Mouse (Mus musculus): ENCODE results near the gene Psat1. TPM values are rescaled to one million over a fixed set of nuclear protein-coding genes. Genes with fewer than 3 reads are reported as not detected.
A peak's percentile ranks its signal among the peaks of the same experiment; 100 is the strongest.

Gene Psat1
- 100 to 1,000 TPM; 100 to 110 TPM for total RNA-seq (2021)
- long read RNA-seq, experiment 1, transcript Psat1-201 (9 exons, 2,617 nt): major isoform, 180 of 191 reads
- long read RNA-seq, experiment 1, partial matches to known transcripts: 1 of 191 reads
- long read RNA-seq, experiment 1, other reads (novel, unspliced or antisense): 6 of 191 reads
- long read RNA-seq, experiment 2, transcript Psat1-201 (9 exons, 2,617 nt): major isoform, 135 of 150 reads
- long read RNA-seq, experiment 2, partial matches to known transcripts: 4 of 150 reads
- long read RNA-seq, experiment 2, other reads (novel, unspliced or antisense): 5 of 150 reads

DNA sequence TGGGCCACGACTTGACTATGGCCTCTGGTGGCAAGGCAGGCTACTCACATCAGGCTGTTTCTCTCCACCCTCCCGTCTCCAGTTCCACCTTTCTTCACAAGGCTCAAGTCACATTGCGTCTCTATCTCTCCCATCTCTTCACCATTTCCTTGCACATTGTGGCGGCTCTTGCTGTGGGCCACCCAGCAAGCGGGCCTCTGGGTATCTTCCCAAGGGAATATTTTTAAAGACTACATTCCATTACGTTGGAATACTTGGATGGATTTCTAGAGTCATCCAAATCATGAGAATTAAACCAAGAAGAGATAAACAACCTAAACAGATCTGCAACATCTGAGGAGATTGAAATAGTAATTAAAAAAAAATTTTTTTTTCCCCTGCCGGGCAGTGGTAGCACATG is at the start of gene Psat1:
TSS of gene Psat1 (minus strand) at position 101 of the 400 bp plus-strand sequence.
- DNase-seq (ENCODE audit: low spot score in 2 of 2): no peak
- intact Hi-C loops (cut with DNase I): no loop called here

DNA sequence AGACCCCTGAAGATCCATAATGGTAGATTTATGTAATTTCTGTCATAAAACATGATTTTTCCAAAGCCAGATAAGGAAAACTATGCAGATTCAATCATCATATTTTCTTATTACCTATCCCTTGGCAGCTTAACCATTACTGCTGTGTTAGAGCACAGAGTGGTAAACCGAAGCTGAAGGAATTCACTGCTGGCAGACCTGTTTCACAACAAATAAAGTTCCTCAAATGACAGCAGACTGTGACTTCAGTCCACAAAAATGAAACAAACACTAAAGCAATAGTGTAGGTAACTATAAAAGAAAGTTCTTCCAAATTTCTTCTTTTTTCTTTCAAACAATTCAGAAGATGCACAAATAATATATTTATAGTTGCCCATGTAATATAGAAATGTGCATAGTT is 43.0 kb upstream of the Psat1 start:
- no peak for DNase-seq (ENCODE audit: low spot score in 2 of 2)
- intact Hi-C loops (cut with DNase I): no loop called here

DNA sequence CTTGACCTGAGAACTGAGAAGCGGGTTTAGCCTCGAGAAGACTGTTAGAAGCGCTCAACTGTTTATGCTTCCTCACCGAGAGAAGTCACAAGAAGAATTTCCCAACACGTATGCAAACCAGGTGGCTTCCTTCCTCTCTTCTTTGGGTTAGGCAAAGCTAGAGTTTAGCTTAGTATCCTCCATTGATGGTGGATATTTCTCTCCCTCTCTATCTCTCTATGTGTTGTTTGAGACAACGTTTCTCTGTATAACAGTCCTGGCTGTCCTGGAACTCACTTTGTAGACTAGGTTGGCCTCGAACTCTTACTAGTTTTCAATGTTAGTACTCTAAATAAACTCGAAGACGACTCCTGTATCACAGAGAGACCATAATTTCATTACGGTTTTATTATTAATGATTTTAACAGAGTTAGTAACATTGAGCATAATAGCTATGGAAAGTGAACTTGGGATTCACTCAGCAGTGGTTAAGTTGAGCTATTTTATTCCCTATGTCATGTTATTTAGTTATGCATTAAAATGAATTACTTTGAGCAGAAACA is 38.1 kb upstream of the Psat1 start:
- intact Hi-C loops (cut with DNase I): loop anchor here (10.0 kb wide), 1 partner anchor 2000 kb away; no protein-coding TSS in a partner anchor
- no peak for DNase-seq (ENCODE audit: low spot score in 2 of 2)

DNA sequence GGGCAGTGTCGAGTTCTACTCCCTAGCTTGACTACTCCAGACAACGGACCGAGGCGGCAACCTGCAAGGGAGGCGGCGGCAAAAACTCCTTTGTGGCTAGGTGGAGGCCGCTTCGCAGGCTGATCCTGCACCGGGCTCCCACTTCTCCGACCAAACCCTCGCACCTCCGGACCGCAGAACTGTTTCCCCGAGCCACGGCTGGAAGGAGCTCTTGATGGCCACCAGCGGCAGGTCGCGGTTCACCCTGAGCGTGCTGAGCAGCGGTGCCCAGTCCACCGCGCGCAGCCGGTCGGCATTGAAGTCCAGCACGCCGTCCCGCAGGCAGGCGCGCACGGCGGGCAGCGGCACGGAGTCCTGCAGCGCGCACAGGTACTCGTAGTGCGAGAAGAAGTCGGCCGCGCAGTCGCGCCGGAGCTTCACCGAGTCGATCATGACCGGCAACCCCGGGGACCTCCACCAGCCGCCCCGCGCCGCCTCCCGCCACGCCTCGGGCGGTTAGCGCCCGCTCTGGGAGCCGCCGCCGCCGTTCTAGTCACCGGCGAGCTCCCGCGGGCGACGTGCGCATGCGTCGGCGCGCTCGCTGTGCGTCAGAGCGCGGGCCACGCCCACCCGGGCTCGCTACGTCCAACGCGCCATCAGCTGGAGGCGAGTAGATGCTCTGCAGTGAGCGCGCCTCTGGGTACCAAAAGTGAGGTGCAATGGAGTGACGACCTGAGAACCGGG is 37.5 kb upstream of the Psat1 start, which contains the start of gene Cep78:
TSS of gene Cep78 (minus strand) at position 541 of the 723 bp plus-strand sequence.
- DNase-seq (ENCODE audit: low spot score in 2 of 2): peak; percentile 93 to 94
- intact Hi-C loops (cut with DNase I): loop anchor here (10.0 kb wide), 1 partner anchor 2000 kb away; no protein-coding TSS in a partner anchor

DNA sequence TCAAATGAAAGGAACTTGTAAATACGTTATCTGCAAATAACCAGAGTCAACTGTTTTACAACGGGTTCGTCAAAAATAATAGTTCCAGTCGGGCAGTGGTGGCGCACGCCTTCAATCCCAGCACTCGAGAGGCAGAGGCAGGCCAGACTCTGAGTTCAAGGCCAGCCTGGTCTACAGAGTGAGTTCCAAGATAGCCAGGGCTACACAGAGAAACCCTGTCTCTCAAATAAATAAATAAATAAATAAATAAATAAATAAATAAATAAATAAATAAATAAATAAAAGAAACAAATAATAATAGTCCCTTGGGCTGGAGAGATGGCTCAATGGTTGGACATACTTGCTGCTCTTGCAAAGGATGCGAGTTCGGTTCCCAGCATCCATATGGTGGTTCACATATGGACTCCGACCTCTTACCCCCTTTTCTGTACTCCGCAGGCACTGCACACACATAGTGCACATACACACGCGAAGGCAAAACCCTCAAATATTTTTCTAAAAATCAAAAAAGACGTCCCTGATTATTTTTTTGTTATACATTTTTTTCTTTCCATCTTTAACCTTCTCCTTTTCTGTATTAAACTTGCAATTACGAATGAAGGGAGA is 36.7 kb upstream of the Psat1 start:
- intact Hi-C loops (cut with DNase I): loop anchor here (10.0 kb wide), 1 partner anchor 1999 kb away; no protein-coding TSS in a partner anchor
- no peak for DNase-seq (ENCODE audit: low spot score in 2 of 2)

DNA sequence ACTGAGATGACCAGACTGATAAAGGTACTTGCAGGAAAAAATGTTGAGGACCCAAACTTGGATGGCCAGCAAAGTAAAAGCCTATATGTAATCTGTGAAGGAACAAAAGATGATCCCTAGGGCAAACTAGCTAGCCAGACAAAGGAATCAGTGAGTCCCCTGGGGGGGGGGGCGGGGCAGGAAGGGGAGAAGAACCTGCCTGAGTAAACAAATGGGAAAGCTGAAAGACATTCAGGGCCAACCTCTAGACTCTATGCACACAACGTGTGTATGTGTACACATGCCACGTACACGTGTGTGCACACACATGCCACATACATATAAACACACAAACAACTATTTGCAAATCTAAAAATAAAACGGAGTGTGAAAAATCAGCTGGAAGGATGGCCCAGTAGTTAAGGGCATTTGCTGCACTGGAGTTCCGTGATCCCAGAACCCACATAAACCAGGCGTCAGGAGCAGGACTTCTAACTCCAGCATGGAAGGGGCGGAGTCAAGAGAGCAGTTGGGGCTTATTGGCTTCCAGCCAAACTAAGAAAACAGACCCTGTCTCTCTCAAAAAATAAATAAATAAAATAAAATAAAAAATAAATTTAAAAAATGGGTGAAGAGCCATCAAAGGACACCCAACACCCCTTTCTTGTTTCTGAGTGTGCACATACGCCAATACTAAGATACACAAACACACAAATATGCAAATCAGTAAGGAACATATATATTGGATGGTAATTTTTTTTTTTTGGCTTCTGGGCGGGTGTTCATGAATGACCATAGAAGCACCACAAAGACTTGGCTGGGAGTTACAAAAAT is 36.0 kb upstream of the Psat1 start:
- DNase-seq (ENCODE audit: low spot score in 2 of 2): no peak
- intact Hi-C loops (cut with DNase I): loop anchor here (10.0 kb wide), 1 partner anchor 1998 kb away; no protein-coding TSS in a partner anchor

DNA sequence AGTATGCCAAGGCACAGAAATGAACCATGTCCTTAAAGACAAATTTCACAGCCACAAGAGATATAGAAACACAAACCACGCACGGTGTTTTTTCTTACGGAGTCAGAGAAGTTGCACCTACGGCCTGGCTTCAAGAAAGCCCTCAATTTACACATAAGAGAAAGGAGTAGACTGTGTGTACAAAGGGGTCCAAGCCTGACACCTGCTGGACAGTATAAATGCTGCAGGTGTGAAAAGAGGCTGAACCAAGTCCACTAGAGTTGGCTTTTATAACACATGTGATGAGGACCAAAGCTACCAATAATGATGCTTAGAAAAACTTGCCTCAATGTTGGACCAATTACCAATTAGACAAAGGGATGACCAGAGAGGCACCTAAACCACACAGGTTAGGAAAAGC is 34.7 kb upstream of the Psat1 start:
- DNase-seq (ENCODE audit: low spot score in 2 of 2): peak; percentile 66 to 79
- intact Hi-C loops (cut with DNase I): loop anchor here (10.0 kb wide), 1 partner anchor 1997 kb away; no protein-coding TSS in a partner anchor

DNA sequence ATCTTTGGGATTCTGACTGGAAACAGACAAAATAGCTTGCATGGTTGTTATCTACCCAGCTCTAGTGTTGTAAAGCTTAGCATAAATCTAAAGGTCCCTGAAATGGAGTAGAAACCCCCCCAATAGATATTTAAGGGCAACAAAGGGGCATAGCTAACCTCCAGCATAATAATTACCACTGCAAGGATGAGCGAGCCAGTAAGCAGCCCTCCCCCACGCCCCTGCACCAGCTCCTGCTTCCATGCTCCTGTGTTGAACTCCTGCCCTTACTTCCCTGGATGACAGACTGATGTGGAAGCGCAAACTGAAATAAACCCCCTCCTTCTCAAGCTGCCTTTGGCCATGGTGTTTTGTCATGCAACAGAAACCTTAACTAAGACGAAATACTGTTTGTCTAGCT is 26.2 kb upstream of the Psat1 start:
- intact Hi-C loops (cut with DNase I): no loop called here
- DNase-seq (ENCODE audit: low spot score in 2 of 2): no peak

DNA sequence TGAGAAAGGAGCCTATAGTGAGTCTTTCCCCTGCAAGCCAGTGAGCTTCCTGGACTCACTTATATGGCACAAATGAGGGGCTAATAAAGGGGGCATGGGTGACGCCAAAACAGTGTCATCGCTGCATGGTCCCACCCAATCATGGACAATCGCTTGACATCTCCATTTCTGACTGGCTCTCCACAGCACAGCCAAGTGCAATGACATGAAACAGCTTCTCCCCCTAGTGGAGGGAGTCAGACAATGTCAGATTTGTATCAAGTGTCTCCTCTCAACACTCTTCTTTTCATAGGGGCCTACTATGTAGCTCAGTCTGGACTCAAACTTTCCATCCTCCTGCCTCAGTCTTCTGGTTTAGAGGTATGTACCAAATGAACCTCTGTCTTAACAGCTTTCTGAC is 17.9 kb upstream of the Psat1 start:
- peak; percentile 53 to 59 for DNase-seq (ENCODE audit: low spot score in 2 of 2)
- intact Hi-C loops (cut with DNase I): no loop called here

DNA sequence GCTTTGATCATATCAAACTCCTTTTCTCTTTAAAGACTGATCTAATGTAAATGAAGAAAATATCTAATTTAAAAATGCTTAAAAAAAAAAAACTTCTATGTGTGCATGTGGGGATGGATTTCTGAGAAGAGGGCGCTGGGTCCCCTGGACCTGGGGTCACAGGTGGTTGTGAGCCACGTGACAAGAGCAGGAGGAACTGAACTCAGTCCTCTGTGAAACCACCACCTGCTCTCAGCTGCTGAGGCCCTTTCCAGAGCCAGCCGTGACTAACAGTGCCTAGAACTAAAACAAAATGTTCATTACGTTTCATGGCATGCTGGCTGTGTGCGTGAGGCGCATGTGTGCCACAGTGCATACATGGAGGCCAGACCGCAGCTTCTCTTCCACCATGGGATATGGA is 17.4 kb upstream of the Psat1 start:
- intact Hi-C loops (cut with DNase I): no loop called here
- DNase-seq (ENCODE audit: low spot score in 2 of 2): no peak

DNA sequence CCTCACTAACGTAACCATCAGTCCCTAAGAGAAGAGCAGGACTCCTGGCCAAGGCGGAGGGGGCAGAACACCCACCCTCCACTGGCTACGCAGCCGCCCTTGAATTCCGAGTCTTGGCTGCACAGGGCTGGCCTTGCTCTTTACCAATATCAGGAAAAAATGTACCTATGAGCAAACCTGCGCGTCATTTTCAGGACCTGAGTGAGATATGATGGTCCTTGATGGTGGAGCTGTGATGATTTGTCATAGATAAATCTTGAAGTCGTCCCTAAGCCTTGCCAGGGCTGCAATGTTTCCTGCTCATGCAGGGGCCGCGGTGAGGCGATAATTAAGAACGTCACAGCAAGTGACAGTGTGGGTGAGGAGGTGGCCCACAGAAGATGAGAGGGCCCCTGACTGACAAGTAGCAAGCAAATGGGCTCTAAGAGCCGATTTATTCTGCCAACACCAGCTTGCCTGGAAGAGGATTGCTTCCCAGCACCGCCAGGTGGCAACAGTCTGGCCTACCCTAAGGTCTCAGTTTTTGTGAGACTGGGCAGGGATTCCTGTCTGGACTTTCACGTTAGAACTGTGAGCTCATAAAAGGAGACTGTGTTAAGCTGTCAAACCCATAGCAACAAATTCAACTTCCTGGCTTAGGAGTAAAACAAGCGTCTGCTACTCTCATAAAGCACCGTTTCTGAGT is 16.0 kb upstream of the Psat1 start:
- intact Hi-C loops (cut with DNase I): no loop called here
- no peak for DNase-seq (ENCODE audit: low spot score in 2 of 2)

DNA sequence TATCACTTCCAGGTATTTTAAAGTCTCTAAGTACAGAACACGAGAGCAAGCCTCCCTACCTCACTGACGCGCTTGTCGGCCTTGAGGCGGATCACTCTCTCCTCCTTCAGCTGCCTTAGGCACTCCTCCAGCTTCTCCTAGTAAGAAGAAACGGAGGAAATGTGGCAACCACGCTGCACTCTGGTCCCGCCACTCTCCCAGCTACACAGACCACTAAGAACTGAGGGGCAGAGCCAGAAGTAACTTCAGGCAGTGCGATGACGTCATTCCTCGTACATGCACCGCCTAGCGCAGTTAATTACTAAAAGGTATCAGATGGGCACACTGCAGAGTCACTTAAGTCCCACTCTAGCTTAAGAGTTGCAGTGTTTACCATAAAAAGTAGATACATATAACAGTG is 15.2 kb upstream of the Psat1 start:
- no peak for DNase-seq (ENCODE audit: low spot score in 2 of 2)
- intact Hi-C loops (cut with DNase I): no loop called here

DNA sequence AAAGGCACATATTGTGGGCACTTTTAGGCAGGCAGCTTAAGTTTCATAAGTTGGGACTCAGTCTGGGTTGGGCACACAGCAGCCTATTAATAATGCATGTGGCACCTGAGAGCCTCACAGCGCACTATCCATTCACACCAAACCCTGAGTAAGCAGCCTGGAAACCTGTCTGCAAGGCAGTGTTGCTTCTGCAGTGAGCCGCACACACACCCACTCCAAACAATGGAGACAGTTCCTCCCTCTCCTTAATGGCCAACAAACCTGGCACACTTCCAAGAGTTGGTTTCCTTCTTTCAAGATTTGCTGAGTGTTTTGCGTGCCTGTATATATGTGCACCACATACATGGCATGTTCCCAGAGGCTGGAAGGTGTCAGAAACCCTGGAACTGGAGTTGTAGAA is 3.1 kb upstream of the Psat1 start:
- intact Hi-C loops (cut with DNase I): no loop called here
- peak in 1 of 2 experiments; percentile 5 for DNase-seq (ENCODE audit: low spot score in 2 of 2)

DNA sequence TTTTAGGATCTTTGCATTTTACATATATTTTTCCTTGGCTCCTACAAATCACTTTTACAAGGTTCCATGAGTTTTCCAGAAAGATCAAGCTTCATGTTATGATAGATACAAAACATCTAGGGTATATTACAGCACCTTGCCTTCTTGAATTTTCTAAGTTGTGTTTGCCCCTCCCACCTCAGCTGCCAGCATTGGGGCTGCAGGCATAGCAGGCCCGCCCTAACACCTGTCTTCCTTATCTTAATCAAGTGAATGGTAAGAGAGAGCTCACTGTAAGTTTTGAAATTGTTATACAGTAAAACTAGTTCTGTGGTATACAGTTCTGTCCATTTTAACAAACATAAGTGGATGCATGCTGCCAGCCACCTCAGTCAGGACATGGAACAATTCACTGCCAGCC is 1.7 kb upstream of the Psat1 start:
- intact Hi-C loops (cut with DNase I): no loop called here
- DNase-seq (ENCODE audit: low spot score in 2 of 2): no peak

DNA sequence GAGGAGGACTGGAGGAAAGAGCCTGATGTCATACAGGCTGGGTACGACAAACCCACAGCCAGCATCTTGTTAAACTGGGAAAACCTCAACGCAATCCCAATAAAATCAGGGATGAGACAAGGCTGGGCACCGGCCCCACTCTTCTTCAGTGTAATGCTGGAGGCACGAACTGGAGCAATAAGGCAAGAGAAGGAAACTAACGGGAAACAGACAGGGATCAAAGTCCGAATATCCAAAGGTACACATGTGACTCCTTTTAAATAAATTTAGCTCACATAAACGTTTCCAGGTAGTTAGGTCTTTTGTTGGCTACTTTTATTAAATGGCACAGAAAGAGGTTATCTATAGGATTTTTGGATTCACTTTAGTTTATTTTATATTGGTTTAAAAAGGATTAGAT is 1.3 kb upstream of the Psat1 start:
- intact Hi-C loops (cut with DNase I): no loop called here
- no peak for DNase-seq (ENCODE audit: low spot score in 2 of 2)

DNA sequence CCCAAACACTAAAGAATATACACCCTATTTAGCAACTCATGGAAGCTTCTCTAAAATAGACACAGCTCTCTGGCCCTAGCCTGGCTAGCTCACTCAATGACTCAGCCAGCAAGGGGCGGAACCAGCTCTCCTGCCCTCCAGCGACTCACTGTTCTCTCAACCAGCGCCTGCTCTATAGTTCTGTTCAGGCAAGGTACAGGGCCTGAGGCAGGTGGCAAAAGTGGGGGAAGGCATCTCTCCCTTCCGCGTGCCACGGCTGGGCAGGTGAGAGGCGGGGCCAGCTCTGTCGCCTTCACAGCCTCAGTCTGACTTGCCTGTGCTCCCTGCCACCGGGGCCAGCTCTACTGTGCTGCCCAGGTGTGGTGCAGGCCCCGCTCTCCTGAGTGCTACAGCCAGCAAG is 474 bp downstream of the Psat1 start:
- DNase-seq (ENCODE audit: low spot score in 2 of 2): no peak
- intact Hi-C loops (cut with DNase I): no loop called here

DNA sequence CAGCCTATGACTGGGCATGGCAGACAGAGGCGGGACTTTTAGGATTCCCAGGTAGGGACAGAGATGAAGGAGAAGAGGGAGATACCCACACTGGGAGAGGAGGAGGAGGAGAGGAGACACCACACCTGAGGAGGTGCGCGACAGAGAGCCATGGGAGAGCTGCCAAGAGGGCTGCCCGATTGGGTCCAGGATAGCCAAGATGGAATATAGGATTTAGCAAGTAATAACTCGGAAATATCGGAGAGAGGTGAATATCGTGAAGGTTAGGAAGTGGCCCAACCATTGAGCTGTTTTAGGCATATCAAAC is 4.1 kb downstream of the Psat1 start:
- intact Hi-C loops (cut with DNase I): no loop called here

DNA sequence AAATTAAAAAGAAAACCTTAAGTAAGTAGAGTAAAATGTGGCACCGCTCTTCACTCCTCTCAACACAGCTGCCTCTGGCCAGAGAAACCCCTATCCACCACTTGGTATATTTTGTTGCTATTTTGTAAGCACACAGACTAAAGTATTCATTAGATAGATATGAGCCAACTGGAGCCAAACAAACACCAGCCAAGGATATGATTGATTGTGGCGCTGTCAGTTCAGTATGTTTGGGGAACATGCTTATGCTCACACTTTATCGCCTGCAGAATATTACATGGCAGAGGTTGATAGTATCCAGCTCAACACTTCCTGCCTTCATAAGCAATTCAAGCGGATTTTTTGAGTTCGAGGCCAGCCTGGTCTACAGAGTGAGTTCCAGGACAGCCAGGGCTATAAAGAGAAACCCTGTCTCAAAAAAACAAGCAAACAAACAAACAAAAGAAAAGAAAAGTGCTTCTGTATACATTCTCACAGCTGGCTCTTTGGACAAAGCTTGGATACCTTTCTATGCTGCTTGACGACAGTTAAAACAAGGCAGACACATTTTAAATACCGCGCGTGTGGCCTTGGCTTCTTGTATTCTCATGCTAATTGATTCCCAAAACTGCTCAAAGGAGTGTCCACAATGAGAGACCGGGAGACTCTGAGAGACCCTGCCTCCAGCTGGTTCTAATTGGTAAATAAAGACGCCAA is 4.6 kb downstream of the Psat1 start:
- no peak for DNase-seq (ENCODE audit: low spot score in 2 of 2)
- intact Hi-C loops (cut with DNase I): no loop called here

More for the DNA sequence above, 4.1 kb downstream of the Psat1 start:
- DNase-seq (ENCODE audit: low spot score in 2 of 2): no peak
